Mouse (Mus musculus) ES-E14 (cell line): ENCODE measurements at regions not wholly inside any gene's neighbourhood (a gene's known extent, or its start where the extent isn't known, plus 50 kb on each side); places are given as distances from the start of the nearest gene placed in this dataset.

Experiments
- DNase-seq: peaks from one replicate; pipeline ENCODE4 v3.0.0-alpha.2; 2013; ENCODE audit warnings: low read depth, low spot score
- H3K27ac ChIP-seq: 2 replicates; pipeline ENCODE4 v1.5.1; 2012; ENCODE audit warnings: low read depth, mild to moderate bottlenecking, low read length, moderate library complexity, mixed read lengths; ENCODE audit not compliant: poor library complexity, insufficient read depth, severe bottlenecking
- H3K36me3 ChIP-seq: 2 replicates; pipeline ENCODE4 v1.6.1; 2012; ENCODE audit warnings: mild to moderate bottlenecking, low read length, moderate library complexity, mixed read lengths; ENCODE audit not compliant: control insufficient read depth, poor library complexity, insufficient read depth, severe bottlenecking
- H3K4me1 ChIP-seq, 2 experiments: fragments of 150-350 bp in 1 of 2; sonication (generic) in 1 of 2; 2 replicates each; pipeline ENCODE4 v1.6.1; 2012; ENCODE audit warnings: low read length in 2 of 2, mild to moderate bottlenecking in 1 of 2, mixed read lengths in 1 of 2; ENCODE audit not compliant: control insufficient read depth in 2 of 2, insufficient read depth in 2 of 2, poor library complexity in 1 of 2
- H3K4me3 ChIP-seq, 2 experiments: fragments of 150-350 bp in 1 of 2; sonication (generic) in 1 of 2; 2 replicates each; pipeline ENCODE4 v1.5.1; 2012; ENCODE audit warnings: low read length in 2 of 2, low read depth in 1 of 2, mild to moderate bottlenecking in 1 of 2, mixed read lengths in 1 of 2; ENCODE audit not compliant: insufficient read depth in 1 of 2, poor library complexity in 1 of 2, severe bottlenecking in 1 of 2
- H3K9ac ChIP-seq: 2 replicates; pipeline ENCODE4 v1.6.1; 2012; ENCODE audit warnings: low read depth, mild to moderate bottlenecking, low read length, mixed read lengths; ENCODE audit not compliant: poor library complexity, insufficient read depth, severe bottlenecking
- H3K9me3 ChIP-seq: fragments of 150-350 bp; sonication (generic); 2 replicates; pipeline ENCODE4 v1.6.1; 2012; ENCODE audit warnings: low read depth, mild to moderate bottlenecking, low read length; ENCODE audit not compliant: control insufficient read depth, insufficient read depth
- CHD2 ChIP-seq: IDR thresholded peaks from 2 replicates; pipeline ENCODE4 v1.6.1; 2014; ENCODE audit warnings: mild to moderate bottlenecking, low read depth, low read length, inconsistent platforms
- HCFC1 ChIP-seq: IDR thresholded peaks from 2 replicates; pipeline ENCODE4 v1.6.1; 2012; ENCODE audit warnings: low read length, inconsistent platforms, borderline replicate concordance; ENCODE audit not compliant: insufficient read depth
- MAFK ChIP-seq: IDR thresholded peaks from 2 replicates; pipeline ENCODE4 v1.6.1; 2014; ENCODE audit warnings: mild to moderate bottlenecking, low read depth, low read length, inconsistent platforms; ENCODE audit not compliant: insufficient read depth
- ZC3H11A ChIP-seq: IDR thresholded peaks from 2 replicates; pipeline ENCODE4 v1.6.1; 2012; ENCODE audit warnings: low read depth, mild to moderate bottlenecking, inconsistent platforms, low read length, borderline replicate concordance
- ZNF384 ChIP-seq: IDR thresholded peaks from 2 replicates; pipeline ENCODE4 v1.6.1; 2012; ENCODE audit warnings: low read depth, low read length, inconsistent platforms
- in situ Hi-C, 2 experiments: fragments of 600-800 bp; cut with MboI; formaldehyde crosslinking; loops; one replicate each; pipeline ENCODE4 v1.15.1; 2025; ENCODE audit warnings: low sequenced_read_pairs in 2 of 2, inconsistent platforms in 1 of 2; ENCODE audit not compliant: unreplicated experiment in 2 of 2

GRCm38 (mm10) chr5:119387261-119387660 is 283.2 kb upstream of the Tbx3 start:
- in situ Hi-C loops: no loop called here
- H3K4me3 ChIP-seq: no peak overlapping the region
- peak; percentile 22 for DNase-seq
- H3K36me3 ChIP-seq: no peaks in the 10 kb centered on the region
- H3K9ac ChIP-seq: no peak overlapping the region
- no peak for TF ChIP-seq CHD2
- no peak for TF ChIP-seq ZC3H11A
- no peak for TF ChIP-seq HCFC1
- TF ChIP-seq ZNF384: no peak
- TF ChIP-seq MAFK: no peak
- H3K27ac ChIP-seq: no peak overlapping the region
- no peaks in the 10 kb centered on the region for H3K9me3 ChIP-seq
- peaks cover 3 to 13% of the 10 kb centered on the region in 2 experiments; a peak in 3 of 4 replicates for H3K4me1 ChIP-seq

- no peak overlapping the region for H3K4me3 ChIP-seq
- H3K9ac ChIP-seq: no peak overlapping the region
- in situ Hi-C loops: no loop called here
- H3K4me1 ChIP-seq: peaks cover 3 to 13% of the 10 kb centered on the region in 2 experiments; a peak in 3 of 4 replicates
- no peak for TF ChIP-seq ZC3H11A
- TF ChIP-seq MAFK: no peak
- no peak for TF ChIP-seq CHD2
- TF ChIP-seq ZNF384: no peak
- no peak for TF ChIP-seq HCFC1
- no peaks in the 10 kb centered on the region for H3K36me3 ChIP-seq
- H3K9me3 ChIP-seq: no peaks in the 10 kb centered on the region
- no peak overlapping the region for H3K27ac ChIP-seq
- DNase-seq: no peak
These were observed 281.6 kb upstream of the Tbx3 start for GRCm38 (mm10) chr5:119388841-119389240.

GRCm38 (mm10) chr5:119389384-119389783 is 281.1 kb upstream of the Tbx3 start:
- no peak overlapping the region for H3K9ac ChIP-seq
- no peak overlapping the region for H3K4me3 ChIP-seq
- DNase-seq: no peak
- H3K36me3 ChIP-seq: no peaks in the 10 kb centered on the region
- TF ChIP-seq HCFC1: no peak
- TF ChIP-seq ZNF384: peak; percentile 45; the same call in 1 of the 2 replicates
- in situ Hi-C loops: no loop called here
- no peaks in the 10 kb centered on the region for H3K9me3 ChIP-seq
- no peak overlapping the region for H3K27ac ChIP-seq
- peaks cover 3 to 13% of the 10 kb centered on the region in 2 experiments; a peak in 3 of 4 replicates for H3K4me1 ChIP-seq

GRCm38 (mm10) chr5:119389857-119390256 is 280.6 kb upstream of the Tbx3 start:
- H3K36me3 ChIP-seq: no peaks in the 10 kb centered on the region
- no peak overlapping the region for H3K4me3 ChIP-seq
- no peak for TF ChIP-seq CHD2
- no peak for TF ChIP-seq ZC3H11A
- no peak for TF ChIP-seq ZNF384
- no peak for TF ChIP-seq MAFK
- no peak for TF ChIP-seq HCFC1
- in situ Hi-C loops: no loop called here
- no peak for DNase-seq
- no peak overlapping the region for H3K27ac ChIP-seq
- H3K9ac ChIP-seq: no peak overlapping the region
- H3K4me1 ChIP-seq: peaks cover 3 to 13% of the 10 kb centered on the region in 2 experiments; a peak in 3 of 4 replicates
- no peaks in the 10 kb centered on the region for H3K9me3 ChIP-seq

- Histone ChIP-seq H3K9me3 (no peaks in the 10 kb centered on the region), H3K4me1 (peaks cover 0 to 2% of the 10 kb centered on the region in 2 experiments; a peak in 1 of 4 replicates), H3K9ac (no peak overlapping the region), H3K36me3 (no peaks in the 10 kb centered on the region), H3K4me3 (no peak overlapping the region), H3K27ac (no peak overlapping the region)
- in situ Hi-C loops: no loop called here
- no peak for DNase-seq
- TF ChIP-seq MAFK (no peak), CHD2 (no peak), ZC3H11A (no peak), HCFC1 (no peak), ZNF384 (no peak)
These were observed 272.0 kb upstream of the Tbx3 start for GRCm38 (mm10) chr5:119398475-119398874.
